Mouse (Mus musculus): ENCODE measurements around the gene Vmn2r19.
"Not testable (repeated sequence)": the region's sequence is repeated elsewhere in the genome, so short reads cannot be mapped to it uniquely, and the experiment has no call there.

The Vmn2r19 gene

GRCm38 (mm10) chr6:123308033-123308432, at the start of gene Vmn2r19:
Vmn2r19 (plus strand) TSS chr6:123308333.
- no peak for DNase-seq

- DNase-seq = no peak
These were observed 49.2 kb upstream of the Vmn2r19 start for GRCm38 (mm10) chr6:123258946-123259345.

GRCm38 (mm10) chr6:123259889-123260603, 48.1 kb upstream of the Vmn2r19 start:
- no peak for DNase-seq

GRCm38 (mm10) chr6:123260868-123261267, 47.3 kb upstream of the Vmn2r19 start:
- no peak for DNase-seq

- no peak for DNase-seq
These were observed 46.5 kb upstream of the Vmn2r19 start, which contains the start of gene Clec4d for GRCm38 (mm10) chr6:123261555-123262161. Clec4d (plus strand) TSS chr6:123262111.

- no peak for DNase-seq
These were observed 43.9 kb upstream of the Vmn2r19 start for GRCm38 (mm10) chr6:123264194-123264593.

- no peak for DNase-seq
These were observed 42.3 kb upstream of the Vmn2r19 start for GRCm38 (mm10) chr6:123265809-123266208.

- no peak for DNase-seq
These were observed 41.2 kb upstream of the Vmn2r19 start for GRCm38 (mm10) chr6:123266945-123267344.

- no peak for DNase-seq
These were observed 28.7 kb upstream of the Vmn2r19 start for GRCm38 (mm10) chr6:123279443-123279842.

- no peak for DNase-seq
These were observed 21.8 kb upstream of the Vmn2r19 start for GRCm38 (mm10) chr6:123286311-123286710.

GRCm38 (mm10) chr6:123288931-123289330, 19.2 kb upstream of the Vmn2r19 start:
- DNase-seq = no peak

GRCm38 (mm10) chr6:123289753-123290152, 18.4 kb upstream of the Vmn2r19 start, which contains the start of gene Clec4e:
Clec4e (minus strand) TSS chr6:123289870.
- DNase-seq = no peak

- no peak for DNase-seq
These were observed 15.3 kb upstream of the Vmn2r19 start for GRCm38 (mm10) chr6:123292751-123293400.

- DNase-seq = not testable (repeated sequence)
These were observed 14.6 kb upstream of the Vmn2r19 start for GRCm38 (mm10) chr6:123293509-123293908.

- no peak for DNase-seq
These were observed 11.4 kb upstream of the Vmn2r19 start for GRCm38 (mm10) chr6:123296687-123297086.

- DNase-seq = not testable (repeated sequence)
These were observed 1.8 kb upstream of the Vmn2r19 start for GRCm38 (mm10) chr6:123306315-123306714.

GRCm38 (mm10) chr6:123332503-123332902, 24.4 kb downstream of the Vmn2r19 start:
- DNase-seq = no peak

- no peak for DNase-seq
These were observed 32.0 kb downstream of the Vmn2r19 start for GRCm38 (mm10) chr6:123340093-123340492.

GRCm38 (mm10) chr6:123346141-123346540, 38.0 kb downstream of the Vmn2r19 start:
- DNase-seq = no peak
